Mouse (Mus musculus) small intestine, adult 2 months (tissue): ENCODE measurements around the gene Gm6657.

Experiments
- CTCF ChIP-seq: fragments of 200-500 bp; IDR thresholded peaks from 2 replicates; pipeline ENCODE4 v1.5.1; 2012; ENCODE audit warnings: low read depth, mild to moderate bottlenecking, control low read depth, inconsistent platforms, low read length, moderate library complexity, mixed read lengths; ENCODE audit not compliant: insufficient replicate concordance, insufficient read length; ENCODE audit errors: extremely low read depth
- POLR2A ChIP-seq: fragments of 200-500 bp; IDR thresholded peaks from 2 replicates; pipeline ENCODE4 v1.6.1; 2012; ENCODE audit warnings: low read depth, mild to moderate bottlenecking, control low read depth, inconsistent platforms, low read length, moderate library complexity

DNA sequence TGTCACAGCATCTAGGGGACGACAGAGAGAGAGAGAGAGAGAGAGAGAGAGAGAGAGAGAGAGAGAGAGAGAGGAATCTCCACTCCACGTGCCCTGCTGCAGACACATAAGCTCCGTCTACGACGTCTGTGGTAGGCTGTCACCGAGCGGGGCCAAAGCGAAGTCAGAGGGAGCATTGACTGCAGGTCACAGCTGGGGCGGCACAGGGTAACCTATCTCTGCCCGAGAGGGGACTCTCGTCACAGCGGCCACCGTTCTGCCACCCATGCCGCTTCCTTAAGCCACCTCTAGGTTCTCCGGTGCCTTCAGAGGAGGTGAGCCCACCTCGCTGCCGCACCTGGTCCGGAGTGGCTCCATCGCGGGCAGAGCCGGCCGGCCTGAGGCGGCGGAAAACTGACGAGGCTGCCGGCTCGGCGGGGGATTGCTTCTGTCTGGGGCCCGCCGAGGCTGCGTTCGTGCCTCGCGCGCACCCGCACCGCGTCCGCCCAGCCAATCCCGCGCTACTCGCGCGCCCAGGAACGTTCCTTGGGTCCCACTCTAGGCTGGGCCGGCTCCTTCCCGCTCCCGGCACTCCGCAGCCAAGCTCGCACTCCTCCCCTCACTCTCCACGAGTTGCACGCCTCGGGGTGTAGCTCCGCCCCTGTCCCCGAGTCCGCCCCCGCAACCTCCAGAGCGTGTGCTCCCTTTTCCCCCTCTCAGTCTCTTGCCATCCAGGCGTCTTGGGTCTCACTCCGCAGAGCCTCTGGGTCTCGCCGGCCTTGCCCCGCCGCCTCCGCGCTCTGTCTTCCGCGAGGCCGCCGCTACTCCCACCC, 31.9 kb downstream of the Gm6657 start, which contains the start of gene Gphn:
- TF ChIP-seq CTCF (no peak), POLR2A (no peak; the same call in 1 of the 2 replicates)
